Mouse (Mus musculus) cerebellum, adult 9-11 months (tissue): ENCODE results near the gene Cs.

Source experiments
- DNase-seq: peaks from one replicate; pipeline ENCODE4 v3.0.0; 2022

Gene Cs

DNA sequence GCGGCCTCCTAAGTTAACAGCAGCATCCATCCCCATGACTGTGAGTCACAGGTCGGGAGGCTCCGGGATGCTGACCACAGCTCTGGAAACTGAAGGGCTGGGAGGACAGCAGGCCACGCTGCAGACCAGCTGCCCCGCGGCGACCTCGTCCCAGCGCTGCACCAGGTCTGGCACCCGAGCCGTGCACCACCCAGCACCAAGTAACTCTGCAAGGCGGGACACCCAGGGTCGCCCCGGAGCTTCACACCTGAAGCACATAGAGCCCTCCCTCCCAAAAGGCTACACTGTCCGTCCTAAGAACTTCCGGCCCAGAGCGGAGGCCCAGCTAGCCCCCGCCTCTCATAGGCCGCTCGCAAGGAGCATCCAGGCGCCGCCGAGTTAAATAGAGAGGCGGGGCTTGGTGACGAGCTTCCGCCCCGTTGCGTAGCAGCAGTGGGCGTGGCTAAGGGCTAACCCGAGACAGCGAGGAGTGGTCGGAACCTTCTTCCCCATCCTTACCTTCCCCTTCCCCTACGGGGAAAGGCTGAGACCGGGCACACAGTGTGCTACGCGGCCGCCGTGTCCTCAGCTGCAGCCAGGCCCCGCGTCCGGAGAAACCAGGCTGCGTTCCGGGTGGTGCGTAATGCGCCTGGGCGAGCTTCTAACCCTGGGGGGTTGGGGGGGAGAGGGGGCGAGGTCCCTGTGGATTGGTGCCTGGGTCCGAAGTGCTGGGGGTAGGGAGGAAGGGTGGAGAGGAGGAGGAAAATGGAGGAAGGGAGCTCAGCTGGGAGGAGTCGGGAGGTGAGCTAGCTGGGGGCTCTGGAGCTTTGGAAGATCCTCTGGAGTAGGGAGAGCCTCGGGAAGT, 73.9 kb downstream of the Cs start, which contains the start of the genes Nabp2 and Rnf41:
TSS of gene Nabp2 (minus strand) at position 282 of the 844 bp plus-strand sequence.
TSS of gene Rnf41 (plus strand) at position 447 of the 844 bp plus-strand sequence.
- DNase-seq: peak; percentile 96

DNA sequence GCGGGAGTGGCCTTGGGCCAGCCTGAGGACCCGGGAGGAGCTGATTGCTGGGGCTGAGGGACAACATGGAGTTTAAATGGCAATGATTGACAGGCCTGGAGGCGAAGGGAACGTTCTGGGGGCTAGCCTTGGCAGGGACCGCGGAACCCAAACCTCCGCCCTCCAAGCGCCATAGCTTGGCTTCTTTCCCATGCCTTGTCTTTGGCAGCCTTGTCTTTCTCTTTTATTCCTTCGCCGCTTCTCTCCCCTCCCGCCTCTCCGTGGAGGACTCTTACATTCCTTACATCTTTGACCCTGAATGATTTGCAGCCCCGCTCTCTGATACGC, 74.5 kb downstream of the Cs start:
- no peak for DNase-seq
